ENCODE assay signal across 8 mouse cellular contexts in genomic region chr3:108296220-108297049, GRCm38 (mm10). TPM values are rescaled to one million over a fixed set of nuclear protein-coding genes. Genes with fewer than 3 reads are reported as not detected.
DNase-seq lines count a peak whose midpoint lies in the region; ATAC-seq lines count a peak whose summit lies in the region.

No protein-coding gene starts in this region.

- peak; percentile 80 for ATAC-seq in hindbrain, embryonic 12.5 days (ENCODE audit: low FRiP score)
- no peak for ATAC-seq in limb, embryonic 11.5 days (ENCODE audit: insufficient number of reproducible peaks, low FRiP score, low TSS enrichment, low read depth)
- ATAC-seq in midbrain, embryonic 11.5 days (ENCODE audit: low FRiP score): peak; percentile 91

- peak overlapping the region; percentile 19; the same call in 1 of the 2 replicates for H3K9ac ChIP-seq in hindbrain, embryonic 12.5 days
- H3K9ac ChIP-seq in limb, embryonic 11.5 days (ENCODE audit: low read length): no peak overlapping the region
- H3K9ac ChIP-seq in midbrain, embryonic 11.5 days (ENCODE audit: low read length): peak overlapping the region; percentile 45; the same call in 1 of the 2 replicates

- 17% methylated on average over 14 of the region's 14 CpGs for WGBS in hindbrain, embryonic 12.5 days
- whole genome bisulfite sequencing in limb, embryonic 11.5 days: 27% methylated on average over 14 of the region's 14 CpGs
- WGBS in midbrain, embryonic 11.5 days: 18% methylated on average over 14 of the region's 14 CpGs

- H3K36me3 ChIP-seq in hindbrain, embryonic 12.5 days: no peaks in the 10 kb centered on the region
- no peaks in the 10 kb centered on the region for H3K36me3 ChIP-seq in limb, embryonic 11.5 days (ENCODE audit: control insufficient read depth, insufficient read depth, low read length)
- no peaks in the 10 kb centered on the region for H3K36me3 ChIP-seq in midbrain, embryonic 11.5 days (ENCODE audit: control insufficient read depth, insufficient read depth, low read length)

- H3K9me3 ChIP-seq in hindbrain, embryonic 12.5 days (replicated peaks): no peaks in the 10 kb centered on the region
- no peaks in the 10 kb centered on the region for H3K9me3 ChIP-seq in limb, embryonic 11.5 days (ENCODE audit: control insufficient read depth, low read length)
- no peaks in the 10 kb centered on the region for H3K9me3 ChIP-seq in midbrain, embryonic 11.5 days (ENCODE audit: control insufficient read depth, low read length)

- peak overlapping the region; percentile 72 for H3K27ac ChIP-seq in hindbrain, embryonic 12.5 days
- peak overlapping the region; percentile 43 for H3K27ac ChIP-seq in limb, embryonic 11.5 days (replicated peaks; ENCODE audit: low read depth, low read length)
- peak overlapping the region; percentile 69 for H3K27ac ChIP-seq in midbrain, embryonic 11.5 days (ENCODE audit: low read depth, low read length)

- H3K4me3 ChIP-seq in hindbrain, embryonic 12.5 days: peak overlapping the region; percentile 11; the same call in 1 of the 2 replicates
- H3K4me3 ChIP-seq in limb, embryonic 11.5 days (ENCODE audit: low read depth, low read length): no peak overlapping the region
- no peak overlapping the region; the same call in 1 of the 2 replicates for H3K4me3 ChIP-seq in midbrain, embryonic 11.5 days (ENCODE audit: low read depth, low read length)

- peak overlapping the region; percentile 44 for H3K4me2 ChIP-seq in hindbrain, embryonic 12.5 days (replicated peaks)
- H3K4me2 ChIP-seq in limb, embryonic 11.5 days (ENCODE audit: low read depth, severe bottlenecking): peak overlapping the region; percentile 29
- H3K4me2 ChIP-seq in midbrain, embryonic 11.5 days: peak overlapping the region; percentile 38

- peaks cover 49% of the 10 kb centered on the region for H3K4me1 ChIP-seq in hindbrain, embryonic 12.5 days
- peaks cover 26% of the 10 kb centered on the region for H3K4me1 ChIP-seq in limb, embryonic 11.5 days (ENCODE audit: control insufficient read depth, insufficient read depth, low read length)
- peaks cover 39% of the 10 kb centered on the region for H3K4me1 ChIP-seq in midbrain, embryonic 11.5 days (ENCODE audit: control insufficient read depth, insufficient read depth, low read length)

- H3K27me3 ChIP-seq in hindbrain, embryonic 12.5 days: no peaks in the 10 kb centered on the region
- H3K27me3 ChIP-seq in limb, embryonic 11.5 days (ENCODE audit: control insufficient read depth, insufficient read depth, low read length): no peaks in the 10 kb centered on the region
- no peaks in the 10 kb centered on the region for H3K27me3 ChIP-seq in midbrain, embryonic 11.5 days (ENCODE audit: control insufficient read depth, insufficient read depth, low read length)

- peak; percentile 78 for DNase-seq in right cerebral cortex, adult 18-20 months
- DNase-seq in right cerebral cortex, postnatal 25 days: no peak
- DNase-seq in c-Kit-positive CD71-positive TER-119-positive erythroid progenitor cells, embryonic 14.5 days (ENCODE audit: low spot score): peak; percentile 62
- DNase-seq in frontal cortex, adult 2 months (ENCODE audit: extremely low spot score in 1 of 2, low spot score in 1 of 2): peak; percentile 66 to 69
- DNase-seq in limb, embryonic 11.5 days (ENCODE audit: low spot score): peak; percentile 39
- DNase-seq in midbrain, embryonic 11.5 days (ENCODE audit: low spot score, missing footprints): peak; percentile 93
- peak; percentile 27 for DNase-seq in testis, postnatal 14 days (ENCODE audit: low spot score)

RNA-seq across cellular contexts. Expression of gene Sort1, which starts 12.6 kb away (rescaled TPM):
- 157 and 166 TPM in 2 replicates for polyA plus RNA-seq in frontal cortex, adult 2 months (2012; rRNA removed)
- 35.0 TPM in 2 replicates for polyA plus RNA-seq in hindbrain, embryonic 12.5 days (2016; fragmentation: Nextera tagmentation; extraction: Ambion mirVana)
- 14.1 TPM in 2 replicates for polyA plus RNA-seq in limb, embryonic 11.5 days (2014; fragmentation: Nextera tagmentation; extraction: Ambion mirVana)
- polyA plus RNA-seq in midbrain, embryonic 11.5 days (2014; fragmentation: Nextera tagmentation; extraction: Ambion mirVana): 27.0 and 27.1 TPM in 2 replicates

RNA-seq across cellular contexts. Expression of gene Psma5, which starts 39.7 kb away (rescaled TPM):
- 98.0 and 117 TPM in 2 replicates for polyA plus RNA-seq in frontal cortex, adult 2 months (2012; rRNA removed)
- polyA plus RNA-seq in hindbrain, embryonic 12.5 days (2016; fragmentation: Nextera tagmentation; extraction: Ambion mirVana): 205 and 218 TPM in 2 replicates
- polyA plus RNA-seq in limb, embryonic 11.5 days (2014; fragmentation: Nextera tagmentation; extraction: Ambion mirVana): 348 and 359 TPM in 2 replicates
- 274 and 295 TPM in 2 replicates for polyA plus RNA-seq in midbrain, embryonic 11.5 days (2014; fragmentation: Nextera tagmentation; extraction: Ambion mirVana)
